Mouse (Mus musculus) stomach, embryonic 14.5 days (tissue): ENCODE results near the gene Kcnma1. TPM values are rescaled to one million over a fixed set of nuclear protein-coding genes. Genes with fewer than 3 reads are reported as not detected.

Source experiments
- ATAC-seq: fragments of 200-750 bp; cut with Nextera tagmentation; 2 replicates; pipeline ENCODE4 v1.8.0; 2017; ENCODE audit warnings: low read depth, moderate TSS enrichment; ENCODE audit not compliant: insufficient number of reproducible peaks, insufficient read depth, low FRiP score
- H3K27ac ChIP-seq: fragments of 300-500 bp; sonication (generic); 2 replicates; pipeline ENCODE4 v1.5.1; 2014; ENCODE audit warnings: mild to moderate bottlenecking, low read length, moderate library complexity, mixed read lengths
- H3K27me3 ChIP-seq: fragments of 300-500 bp; sonication (generic); 2 replicates; pipeline ENCODE4 v1.6.1; 2014; ENCODE audit warnings: low read length, control low read depth, mixed read lengths; ENCODE audit not compliant: control insufficient read depth, insufficient read depth
- H3K36me3 ChIP-seq: fragments of 300-500 bp; sonication (generic); 2 replicates; pipeline ENCODE4 v1.6.1; 2014; ENCODE audit warnings: mild to moderate bottlenecking, control low read depth, low read length, moderate library complexity, mixed read lengths; ENCODE audit not compliant: control insufficient read depth, insufficient read depth
- H3K4me1 ChIP-seq: fragments of 300-500 bp; sonication (generic); 2 replicates; pipeline ENCODE4 v1.6.1; 2014; ENCODE audit warnings: low read length, control low read depth, mixed read lengths; ENCODE audit not compliant: control insufficient read depth, insufficient read depth
- H3K4me2 ChIP-seq: fragments of 300-500 bp; sonication (generic); replicated peaks from 2 replicates; pipeline ENCODE4 v1.6.1; 2014; ENCODE audit warnings: low read depth, low read length, control low read depth
- H3K4me3 ChIP-seq: fragments of 300-500 bp; sonication (generic); 2 replicates; pipeline ENCODE4 v1.5.1; 2014; ENCODE audit warnings: low read depth, low read length, control low read depth
- H3K9ac ChIP-seq: fragments of 300-500 bp; sonication (generic); replicated peaks from 2 replicates; pipeline ENCODE4 v1.6.1; 2014; ENCODE audit warnings: low read depth, mild to moderate bottlenecking, control low read depth, low read length, moderate library complexity, mixed read lengths
- H3K9me3 ChIP-seq: fragments of 300-500 bp; sonication (generic); 2 replicates; pipeline ENCODE4 v1.6.1; 2016; ENCODE audit warnings: low read depth, low read length, control low read depth; ENCODE audit not compliant: control insufficient read depth
- WGBS: fragments of 180-500 bp; shearing (Covaris S2); extraction: QIAGEN DNeasy Blood & Tissue Kit; methylation state at CpG from one replicate; pipeline ENCODE4 v1.1.7; 2014; 5-methylcytosine and 5-hydroxymethylcytosine counted together
- polyA plus RNA-seq: library from polyadenylated mRNA; unstranded; fragments of >200 nt; fragmentation: Nextera tagmentation; extraction: Ambion mirVana; gene quantifications from 2 replicates; pipeline ENCODE4 v1.2.1, GENCODE M21; 2014

Gene Kcnma1
- polyA plus RNA-seq, 1 experiment from 2014 or later = 14.4 TPM

- H3K27me3 ChIP-seq = no peaks in the 10 kb centered on the region
- H3K9ac ChIP-seq = no peak overlapping the region
- ATAC-seq = no peak
- H3K4me1 ChIP-seq = no peaks in the 10 kb centered on the region
- no peaks in the 10 kb centered on the region for H3K36me3 ChIP-seq
- no peak overlapping the region for H3K4me2 ChIP-seq
- H3K9me3 ChIP-seq = no peaks in the 10 kb centered on the region
- WGBS = 25% methylated on average over 5 of the region's 5 CpGs
- H3K27ac ChIP-seq = no peak overlapping the region
- H3K4me3 ChIP-seq = no peak overlapping the region
Observed at GRCm38 (mm10) chr14:23552252-23552974, 461.9 kb downstream of the Kcnma1 start.

GRCm38 (mm10) chr14:23550467-23550866 lies 463.8 kb downstream of the Kcnma1 start:
- Histone ChIP-seq H3K27ac (no peak overlapping the region), H3K27me3 (no peaks in the 10 kb centered on the region), H3K9ac (no peak overlapping the region), H3K9me3 (no peaks in the 10 kb centered on the region), H3K4me1 (no peaks in the 10 kb centered on the region), H3K4me2 (no peak overlapping the region), H3K4me3 (no peak overlapping the region), H3K36me3 (no peaks in the 10 kb centered on the region)
- no peak for ATAC-seq
- 81% methylated on average over 3 of the region's 3 CpGs for WGBS

- ATAC-seq = no peak
- Histone ChIP-seq H3K27me3 (no peaks in the 10 kb centered on the region), H3K27ac (no peak overlapping the region), H3K9me3 (no peaks in the 10 kb centered on the region), H3K4me1 (no peaks in the 10 kb centered on the region), H3K4me3 (no peak overlapping the region), H3K4me2 (no peak overlapping the region), H3K36me3 (no peaks in the 10 kb centered on the region), H3K9ac (no peak overlapping the region)
- 78% methylated on average over 6 of the region's 6 CpGs for WGBS
Observed at GRCm38 (mm10) chr14:23542131-23542530, 472.2 kb downstream of the Kcnma1 start.

DNA sequence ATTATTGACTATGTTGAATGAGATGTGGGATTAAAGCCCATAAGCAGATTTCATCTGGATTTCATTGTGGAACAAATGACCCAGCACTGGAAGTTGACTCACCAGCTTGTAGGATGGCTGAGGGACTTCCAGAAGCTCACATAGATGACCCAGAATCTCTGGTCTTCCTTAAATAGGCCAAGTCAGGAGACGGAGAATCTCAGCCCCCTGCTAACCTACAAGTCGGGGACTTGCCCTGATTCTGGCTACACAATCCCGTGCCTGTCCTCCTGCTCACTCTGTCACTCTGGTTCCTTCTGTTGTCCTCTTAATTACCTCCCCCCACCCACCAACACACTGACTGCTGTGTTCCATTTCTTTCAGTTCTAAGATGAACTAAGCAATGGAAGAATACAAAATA lies 474.7 kb downstream of the Kcnma1 start:
- H3K27ac ChIP-seq = no peak overlapping the region
- no peaks in the 10 kb centered on the region for H3K36me3 ChIP-seq
- ATAC-seq = no peak
- 0 out of 2 replicates have a peak, but pooled peaks cover 2% of the 10 kb centered on the region for H3K9me3 ChIP-seq
- WGBS = 84% methylated on average over 3 of the region's 3 CpGs
- no peak overlapping the region for H3K9ac ChIP-seq
- H3K4me1 ChIP-seq = no peaks in the 10 kb centered on the region
- no peaks in the 10 kb centered on the region for H3K27me3 ChIP-seq
- no peak overlapping the region for H3K4me2 ChIP-seq
- no peak overlapping the region for H3K4me3 ChIP-seq

DNA sequence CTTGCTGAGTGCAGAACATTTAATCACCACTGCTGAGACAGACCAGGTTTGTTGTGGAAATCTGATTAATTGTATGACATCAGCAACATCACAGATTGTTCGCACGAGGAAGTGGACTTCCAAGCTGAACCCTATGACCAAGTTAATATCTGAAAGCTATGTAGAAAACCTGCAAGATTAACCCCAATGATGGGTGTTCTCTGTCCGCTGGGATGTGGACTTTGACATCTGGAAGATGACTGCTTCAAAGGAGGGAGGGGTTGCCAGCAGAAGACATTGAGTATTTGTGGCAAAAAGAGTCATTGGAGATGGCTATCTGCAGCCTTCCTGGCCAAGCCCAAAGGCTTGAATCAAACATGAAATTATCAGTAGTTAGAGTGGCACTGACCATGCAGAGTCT lies 480.9 kb downstream of the Kcnma1 start:
- H3K4me3 ChIP-seq = no peak overlapping the region
- H3K4me1 ChIP-seq = peaks cover 5% of the 10 kb centered on the region; the same call in 1 of the 2 replicates
- H3K9ac ChIP-seq = no peak overlapping the region
- H3K9me3 ChIP-seq = 0 out of 2 replicates have a peak, but pooled peaks cover 5% of the 10 kb centered on the region
- H3K4me2 ChIP-seq = no peak overlapping the region
- H3K36me3 ChIP-seq = no peaks in the 10 kb centered on the region
- 81% methylated on average over 3 of the region's 3 CpGs for WGBS
- no peak overlapping the region for H3K27ac ChIP-seq
- no peaks in the 10 kb centered on the region for H3K27me3 ChIP-seq
- no peak for ATAC-seq

DNA sequence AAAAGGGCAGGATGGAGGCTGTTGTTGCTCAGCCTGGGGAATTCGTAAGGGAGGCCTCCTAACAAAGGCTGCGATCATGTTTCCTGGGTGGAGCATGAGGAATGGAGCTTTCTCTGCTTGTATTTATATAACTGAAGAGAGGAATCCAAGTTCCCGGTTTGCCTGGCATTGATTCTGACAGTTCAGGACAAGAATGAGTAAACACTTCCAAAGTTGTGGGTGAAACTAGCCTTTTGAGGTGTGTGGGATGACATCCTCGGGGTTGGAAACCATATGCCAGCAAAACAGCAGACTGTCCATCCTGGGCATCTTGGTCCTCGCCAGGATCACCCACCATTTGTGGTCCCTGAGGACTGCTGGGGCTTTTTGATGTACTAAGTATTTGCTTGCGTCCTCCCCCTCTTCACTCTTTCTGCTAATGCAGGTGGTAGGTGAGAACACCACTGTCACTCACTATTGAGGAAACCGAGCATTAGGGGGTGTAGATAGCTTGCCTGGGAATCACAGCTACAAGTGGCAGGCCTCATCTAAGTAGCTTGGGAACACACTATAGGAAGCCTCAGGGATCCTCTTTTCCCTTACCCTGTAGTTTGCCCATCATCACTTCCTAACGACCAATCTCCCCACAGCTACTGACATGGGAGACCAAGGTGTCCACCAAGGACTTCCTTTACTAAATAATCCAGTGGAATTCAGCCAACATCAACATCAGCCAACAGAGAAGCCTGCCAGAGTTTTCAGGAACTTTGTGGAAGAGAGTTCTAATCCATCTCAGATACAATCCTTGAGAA lies 482.4 kb downstream of the Kcnma1 start:
- Histone ChIP-seq H3K4me3 (no peak overlapping the region), H3K4me2 (no peak overlapping the region), H3K27ac (no peak overlapping the region), H3K4me1 (peaks cover 5% of the 10 kb centered on the region; the same call in 1 of the 2 replicates), H3K9me3 (0 out of 2 replicates have a peak, but pooled peaks cover 5% of the 10 kb centered on the region), H3K9ac (no peak overlapping the region), H3K27me3 (no peaks in the 10 kb centered on the region), H3K36me3 (no peaks in the 10 kb centered on the region)
- ATAC-seq = no peak
- WGBS = 48% methylated on average over 8 of the region's 8 CpGs

DNA sequence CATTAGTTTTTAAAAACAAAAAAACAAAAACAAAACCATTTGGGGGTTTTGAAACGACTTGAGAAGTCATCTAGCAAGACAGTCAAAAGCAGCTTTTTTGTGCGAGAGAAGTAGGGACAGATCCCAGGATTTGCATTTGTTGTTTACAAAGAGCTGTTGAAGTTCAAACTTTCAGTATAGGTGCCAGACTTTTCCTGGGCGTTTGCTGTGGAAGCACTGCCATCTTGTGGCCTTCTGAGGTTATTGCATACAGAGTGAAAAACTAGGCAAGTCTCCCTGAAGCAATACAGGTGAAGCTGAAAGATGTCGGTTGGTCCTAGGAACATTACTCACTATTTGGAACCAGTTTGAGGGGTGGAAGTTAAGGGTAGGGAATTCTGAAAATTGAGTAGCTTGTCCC lies 484.6 kb downstream of the Kcnma1 start:
- no peak overlapping the region for H3K27ac ChIP-seq
- no peak for ATAC-seq

DNA sequence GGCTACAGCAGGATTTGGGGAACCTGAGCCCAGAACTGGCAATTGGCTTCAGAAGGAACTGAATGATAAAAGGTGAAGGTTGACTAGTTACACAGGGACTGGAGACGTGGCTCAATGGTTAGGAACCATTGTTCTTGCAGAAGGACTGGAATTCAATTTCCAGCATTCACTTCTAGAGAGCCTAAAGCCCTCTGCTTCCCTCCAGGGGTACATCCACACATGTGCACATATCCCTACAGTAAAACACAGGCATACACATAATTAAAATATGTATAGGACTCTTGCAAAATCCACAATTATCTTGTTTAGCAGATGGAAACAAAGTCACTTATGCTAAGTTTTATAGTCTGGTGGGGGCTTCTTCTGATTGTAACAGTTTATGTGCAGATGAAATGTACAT lies 485.1 kb downstream of the Kcnma1 start:
- no peak overlapping the region for H3K9ac ChIP-seq
- peaks cover 5% of the 10 kb centered on the region; the same call in 1 of the 2 replicates for H3K4me1 ChIP-seq
- no peaks in the 10 kb centered on the region for H3K27me3 ChIP-seq
- H3K4me3 ChIP-seq = no peak overlapping the region
- H3K9me3 ChIP-seq = no peaks in the 10 kb centered on the region
- no peaks in the 10 kb centered on the region for H3K36me3 ChIP-seq
- H3K4me2 ChIP-seq = no peak overlapping the region
- 56% methylated on average over 1 of the region's 1 CpGs for WGBS
- no peak overlapping the region for H3K27ac ChIP-seq
- no peak for ATAC-seq

More for the DNA sequence above, 484.6 kb downstream of the Kcnma1 start:
- Histone ChIP-seq H3K27me3 (no peaks in the 10 kb centered on the region), H3K9me3 (0 out of 2 replicates have a peak, but pooled peaks cover 4% of the 10 kb centered on the region), H3K4me3 (no peak overlapping the region), H3K4me1 (peaks cover 5% of the 10 kb centered on the region; the same call in 1 of the 2 replicates), H3K9ac (no peak overlapping the region), H3K36me3 (no peaks in the 10 kb centered on the region), H3K4me2 (no peak overlapping the region)
- WGBS = 4% methylated on average over 4 of the region's 4 CpGs
